Mouse (Mus musculus) NIH3T3 (cell line): ENCODE data around the gene Hcn4.

Source experiments
- DNase-seq: peaks from one replicate; pipeline ENCODE4 v3.0.0-alpha.2; 2012; ENCODE audit warnings: low read depth

The Hcn4 gene

DNA sequence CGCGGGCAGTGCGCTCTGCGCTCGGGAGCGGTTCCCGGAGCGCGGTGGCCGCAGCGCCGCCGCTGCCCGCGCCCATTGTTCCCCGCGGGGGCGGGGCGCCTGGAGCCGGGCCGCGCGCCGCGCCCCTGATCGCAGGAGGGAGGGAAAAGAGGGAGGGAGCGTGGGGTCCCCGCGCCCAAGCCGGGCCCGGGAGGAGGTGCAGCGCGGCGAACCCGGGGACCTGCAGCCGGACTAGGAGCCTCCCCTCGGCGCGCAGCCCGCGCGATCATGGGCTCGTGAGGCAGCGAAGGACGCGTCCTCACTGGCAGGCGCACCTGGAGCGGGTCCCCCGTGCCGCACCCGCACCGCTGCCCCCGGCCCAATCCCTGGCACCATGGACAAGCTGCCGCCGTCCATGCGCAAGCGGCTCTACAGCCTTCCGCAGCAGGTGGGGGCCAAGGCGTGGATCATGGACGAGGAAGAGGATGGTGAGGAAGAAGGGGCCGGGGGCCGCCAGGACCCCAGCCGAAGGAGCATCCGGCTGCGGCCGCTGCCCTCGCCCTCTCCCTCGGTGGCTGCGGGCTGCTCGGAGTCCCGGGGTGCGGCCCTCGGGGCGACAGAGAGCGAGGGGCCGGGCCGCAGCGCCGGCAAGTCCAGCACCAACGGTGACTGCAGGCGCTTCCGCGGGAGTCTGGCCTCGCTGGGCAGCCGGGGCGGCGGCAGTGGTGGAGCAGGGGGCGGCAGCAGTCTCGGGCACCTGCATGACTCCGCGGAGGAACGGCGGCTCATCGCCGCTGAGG lies at the start of gene Hcn4:
Hcn4 (plus strand) TSS at position 274 of the 779 bp plus-strand sequence.
- no peak for DNase-seq

DNA sequence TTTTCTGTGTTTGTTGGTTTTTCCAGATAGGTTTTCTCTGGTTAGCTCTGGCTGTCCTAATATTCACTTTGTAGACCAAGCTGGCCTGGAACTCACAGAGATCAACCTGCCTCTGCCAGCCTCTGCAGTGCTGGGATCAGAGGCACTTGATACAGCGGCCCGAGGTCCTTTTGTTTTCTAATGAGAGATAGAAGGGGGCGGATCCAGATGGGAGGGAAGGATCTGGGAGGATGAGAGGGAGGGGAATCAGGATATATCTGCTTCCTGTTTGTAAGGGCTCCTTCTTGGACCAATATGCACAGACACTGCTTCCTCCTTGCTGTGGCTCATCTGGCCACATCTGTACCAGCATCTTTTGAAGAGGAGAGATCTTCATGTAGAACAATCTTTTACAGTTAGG lies 48.5 kb upstream of the Hcn4 start:
- no peak for DNase-seq

DNA sequence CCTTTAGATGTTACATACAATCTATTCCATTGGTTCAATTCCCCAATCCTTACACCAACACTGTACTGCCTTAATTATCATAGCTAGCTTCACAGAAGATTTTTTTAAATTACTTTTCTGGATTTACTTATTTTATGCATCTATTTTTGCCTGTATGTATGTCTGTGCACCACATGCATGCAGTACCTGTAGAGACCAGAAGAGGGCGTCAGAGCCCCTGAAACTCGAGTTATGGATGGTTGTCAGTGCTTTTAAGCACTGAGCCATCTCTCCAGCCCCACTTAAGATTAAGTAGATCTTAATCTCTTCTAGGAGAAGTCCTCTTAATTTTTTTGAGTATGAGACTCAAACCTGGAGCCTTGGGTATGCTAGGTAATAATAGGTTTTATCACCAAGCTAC lies 47.8 kb upstream of the Hcn4 start:
- no peak for DNase-seq

DNA sequence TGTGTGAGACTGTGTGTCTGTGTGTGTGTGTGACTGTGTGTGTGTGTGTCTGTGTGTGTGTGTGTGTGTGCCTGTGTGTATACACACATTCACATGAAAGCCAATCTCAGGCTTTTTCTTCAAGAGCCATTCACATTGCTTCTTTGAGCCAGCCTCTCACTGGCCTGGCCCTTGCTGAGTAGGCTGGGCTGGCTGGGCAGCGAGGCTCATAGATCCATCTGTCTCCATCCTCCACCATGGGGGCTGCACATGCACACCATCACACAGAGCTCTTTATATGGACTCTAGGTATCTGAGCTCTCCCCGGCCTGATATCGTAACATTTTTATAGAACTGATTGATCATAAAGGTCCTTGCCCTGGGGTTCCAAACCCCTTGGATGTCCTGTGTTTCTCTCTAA lies 33.7 kb upstream of the Hcn4 start:
- DNase-seq, result no peak

DNA sequence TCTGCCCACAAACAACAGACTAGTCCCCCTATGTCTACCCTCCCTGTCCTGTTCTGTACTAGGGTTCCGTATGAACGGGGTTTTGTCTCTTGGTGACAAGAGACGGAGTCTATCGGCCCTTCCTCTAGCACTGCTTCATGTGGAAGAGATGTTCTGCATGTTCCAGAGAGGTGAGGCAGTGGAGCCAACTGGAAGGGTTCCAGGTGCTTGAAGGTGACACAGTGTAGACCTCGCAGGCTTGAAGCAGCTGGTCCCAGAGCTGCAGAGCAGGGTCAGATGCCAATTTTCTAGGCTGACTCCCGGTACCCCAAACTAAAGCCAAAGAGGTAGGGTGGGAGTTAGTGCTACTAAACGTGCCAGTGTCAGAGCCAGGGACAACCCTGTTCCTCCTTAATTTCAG lies 25.1 kb upstream of the Hcn4 start:
- no peak for DNase-seq

DNA sequence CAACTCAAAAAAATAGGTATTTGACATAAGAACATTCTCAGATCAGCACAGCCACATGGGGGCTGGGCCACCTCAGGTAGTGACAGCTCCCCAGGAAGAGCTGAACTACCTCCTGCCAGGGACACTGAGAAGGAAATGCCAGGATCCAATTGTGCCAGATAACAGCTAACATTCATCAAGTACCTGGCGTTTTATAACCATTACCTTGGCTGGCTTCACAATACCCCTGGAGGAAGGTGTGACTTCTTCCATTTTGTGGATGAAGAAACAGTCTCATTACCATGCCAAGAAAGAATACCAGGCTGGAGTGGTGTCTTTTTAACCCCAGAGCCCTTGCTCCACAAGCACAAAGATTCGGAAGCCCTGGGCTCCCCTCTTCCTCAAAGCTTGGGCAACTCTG lies 21.8 kb upstream of the Hcn4 start:
- DNase-seq, result no peak

DNA sequence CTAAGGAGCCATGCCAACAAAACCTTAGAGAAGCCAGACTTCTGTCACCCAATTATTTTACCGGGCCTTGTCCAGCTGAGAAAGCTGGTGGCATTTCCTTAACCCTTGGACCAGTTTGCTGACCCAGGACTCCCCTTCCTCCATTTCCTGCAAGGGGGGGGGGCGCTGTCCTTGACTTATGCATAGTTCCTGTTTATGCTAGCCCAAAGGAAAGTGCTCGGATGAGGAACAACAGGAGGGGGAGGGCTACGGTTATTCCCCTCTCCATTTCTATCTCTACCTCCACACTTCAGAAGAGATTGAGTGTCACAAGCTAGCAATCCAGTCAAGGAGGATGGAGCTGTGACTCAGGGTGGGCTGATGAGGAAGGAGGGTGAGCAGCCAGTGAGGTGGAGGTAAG lies 20.9 kb upstream of the Hcn4 start:
- DNase-seq, result no peak

DNA sequence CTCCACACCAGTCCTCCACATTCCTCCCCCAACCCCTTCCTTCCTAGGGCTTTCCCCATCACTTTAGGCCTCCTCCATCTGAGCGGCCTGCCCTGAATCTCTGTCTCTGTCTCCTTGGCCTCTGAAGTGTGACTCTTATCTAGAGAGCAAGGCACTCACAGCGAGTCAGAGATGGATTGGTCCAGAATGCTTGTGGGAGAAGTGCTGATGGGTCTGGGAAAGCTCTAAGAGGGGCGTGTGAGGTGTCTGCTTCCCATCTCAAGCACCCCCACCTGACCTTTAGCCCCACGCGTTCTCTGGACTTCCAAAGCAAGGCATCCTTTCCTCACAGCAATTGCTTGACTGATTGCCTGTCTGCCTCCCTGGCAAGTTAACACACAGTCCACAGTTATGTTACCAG lies 20.4 kb upstream of the Hcn4 start:
- DNase-seq, result no peak

GRCm38 (mm10) chr9:58805601-58806318 lies 17.5 kb upstream of the Hcn4 start:
- peak; percentile 21 for DNase-seq

- peak; percentile 5 for DNase-seq
Measured at GRCm38 (mm10) chr9:58811171-58811570, 12.0 kb upstream of the Hcn4 start.

DNA sequence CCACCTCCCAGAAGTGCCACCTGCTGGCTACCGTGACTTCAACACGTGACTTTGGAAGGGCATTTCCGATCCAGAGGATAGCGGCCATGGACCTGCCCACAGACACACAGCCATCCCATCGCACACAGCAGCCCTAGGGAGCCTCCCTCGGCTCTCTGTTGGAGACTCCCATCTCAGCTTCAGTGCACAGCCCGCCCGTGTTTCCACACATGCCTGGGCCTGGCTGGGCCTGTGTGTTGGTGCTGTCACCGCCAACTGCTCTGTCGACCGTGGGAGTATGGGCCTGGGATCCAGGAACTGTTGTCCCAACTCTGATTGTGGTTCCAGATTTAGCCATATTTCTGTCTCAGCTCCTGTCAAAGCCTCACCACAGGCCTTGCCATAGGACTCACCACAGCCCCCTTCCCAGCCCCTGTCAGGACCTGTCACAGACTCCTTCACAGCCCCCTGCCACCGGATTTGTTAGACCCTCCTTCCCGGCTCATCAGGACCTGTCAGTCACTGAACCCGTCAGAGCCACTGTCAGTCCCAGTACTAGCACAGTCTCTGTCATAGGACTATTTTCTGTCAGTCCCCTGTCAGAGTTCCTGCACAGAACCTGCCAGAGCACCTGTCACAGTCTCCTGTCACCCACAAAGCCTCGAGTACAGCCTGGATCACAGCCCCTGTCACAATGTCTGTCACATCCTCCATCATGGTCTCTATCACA lies 7.5 kb upstream of the Hcn4 start:
- no peak for DNase-seq

DNA sequence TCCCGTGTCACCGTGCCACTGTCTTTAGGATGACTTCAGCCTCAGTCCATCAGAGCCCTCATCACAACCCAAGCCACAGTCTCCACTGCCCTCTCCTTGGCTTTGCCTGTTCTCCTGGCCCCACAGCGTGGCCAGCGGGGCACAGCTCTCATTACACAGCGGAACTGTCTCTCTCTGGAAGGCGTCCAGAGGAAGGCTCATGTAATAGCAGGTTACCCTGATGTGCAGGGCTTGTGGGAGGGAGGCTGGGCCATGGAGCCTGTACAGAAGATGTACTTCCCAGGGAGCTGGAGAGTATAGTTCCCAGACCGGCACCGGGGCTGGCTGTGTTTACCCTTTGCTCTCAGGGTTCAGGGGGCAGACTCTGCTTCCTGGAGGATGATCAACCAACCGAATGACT lies 6.8 kb upstream of the Hcn4 start:
- no peak for DNase-seq

GRCm38 (mm10) chr9:58817676-58818075 lies 5.5 kb upstream of the Hcn4 start:
- no peak for DNase-seq

DNA sequence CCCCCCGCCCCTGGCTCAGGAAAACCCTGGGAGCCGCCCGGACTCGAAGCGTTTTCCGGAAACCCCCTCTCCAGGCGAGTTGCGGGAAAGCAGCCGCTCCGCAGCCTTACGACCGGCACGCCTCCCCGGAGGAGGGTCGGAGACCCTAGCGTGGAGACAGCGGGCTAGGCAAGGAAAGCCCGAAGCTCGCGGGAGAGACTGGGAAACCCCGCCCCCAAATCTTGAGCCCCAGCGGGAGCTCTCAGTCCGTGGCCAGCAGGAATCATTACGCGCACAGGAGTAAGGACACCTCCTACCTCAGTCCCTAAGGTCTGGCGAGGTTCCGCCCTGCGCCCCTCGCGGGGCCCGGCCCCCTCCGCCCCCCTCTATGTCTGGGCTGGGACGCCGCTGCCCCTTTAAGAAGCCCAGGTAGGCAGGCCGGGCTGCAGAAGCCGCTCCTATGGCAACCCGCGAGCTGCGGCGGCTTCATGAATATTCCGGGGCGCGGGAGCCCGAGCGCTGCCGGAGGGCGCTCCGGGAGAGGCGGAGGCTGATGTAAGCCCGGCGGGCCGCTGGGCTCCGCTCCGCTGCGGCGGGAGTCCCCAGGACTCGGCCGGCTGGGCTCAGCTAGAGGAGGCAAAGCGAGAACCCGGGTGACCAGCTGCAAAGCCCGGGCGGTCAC lies 651 bp upstream of the Hcn4 start:
- no peak for DNase-seq

GRCm38 (mm10) chr9:58823918-58824215 lies 655 bp downstream of the Hcn4 start:
- DNase-seq, result no peak

GRCm38 (mm10) chr9:58829627-58830026 lies 6.4 kb downstream of the Hcn4 start:
- no peak for DNase-seq

GRCm38 (mm10) chr9:58832939-58833338 lies 9.7 kb downstream of the Hcn4 start:
- no peak for DNase-seq

GRCm38 (mm10) chr9:58837174-58837573 lies 14.0 kb downstream of the Hcn4 start:
- DNase-seq, result no peak

- no peak for DNase-seq
Measured at GRCm38 (mm10) chr9:58838504-58838903, 15.3 kb downstream of the Hcn4 start.

GRCm38 (mm10) chr9:58841655-58842054 lies 18.4 kb downstream of the Hcn4 start:
- DNase-seq, result peak; percentile 82

- DNase-seq, result no peak
Measured at GRCm38 (mm10) chr9:58844597-58844996, 21.4 kb downstream of the Hcn4 start.

DNA sequence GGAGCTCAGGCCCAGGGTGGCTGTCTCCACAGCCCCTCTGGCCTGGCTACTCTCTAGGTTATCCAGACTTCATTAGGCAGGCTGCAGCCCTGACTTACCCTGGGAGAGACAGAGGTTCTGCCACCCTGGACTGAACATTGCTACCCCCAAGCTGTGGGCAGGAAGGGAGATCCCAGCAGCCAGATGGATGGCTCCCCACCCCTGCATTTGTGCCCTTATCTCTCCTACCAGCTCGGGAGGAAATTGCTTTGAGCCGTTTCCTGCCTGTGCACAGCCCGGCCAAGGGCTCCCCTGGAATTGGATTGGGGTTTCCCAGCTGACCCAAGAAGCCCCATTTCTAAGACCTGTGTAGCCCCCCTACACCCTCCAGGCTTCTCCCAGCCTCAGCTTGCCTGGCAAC lies 23.8 kb downstream of the Hcn4 start:
- no peak for DNase-seq

GRCm38 (mm10) chr9:58847676-58848075 lies 24.5 kb downstream of the Hcn4 start:
- DNase-seq, result no peak
